Mouse (Mus musculus): ENCODE data around the gene Dpysl5. TPM values are rescaled to one million over a fixed set of nuclear protein-coding genes. Genes with fewer than 3 reads are reported as not detected.

The Dpysl5 gene
- total RNA-seq, 2 experiments from 2014 or later, result 22.8 to 27.1 TPM

- peak in 1 of 2 experiments; percentile 63 for DNase-seq (ENCODE audit: low spot score in 2 of 2)
These were observed 107.5 kb downstream of the Dpysl5 start for GRCm38 (mm10) chr5:30818758-30819309.

- DNase-seq (ENCODE audit: low spot score in 2 of 2), result no peak
These were observed 111.3 kb downstream of the Dpysl5 start for GRCm38 (mm10) chr5:30822689-30823088.

- DNase-seq (ENCODE audit: low spot score in 2 of 2), result no peak
These were observed 111.7 kb downstream of the Dpysl5 start for GRCm38 (mm10) chr5:30823091-30823490.

- DNase-seq (ENCODE audit: low spot score in 2 of 2), result no peak
These were observed 113.0 kb downstream of the Dpysl5 start for GRCm38 (mm10) chr5:30824124-30824988.

DNA sequence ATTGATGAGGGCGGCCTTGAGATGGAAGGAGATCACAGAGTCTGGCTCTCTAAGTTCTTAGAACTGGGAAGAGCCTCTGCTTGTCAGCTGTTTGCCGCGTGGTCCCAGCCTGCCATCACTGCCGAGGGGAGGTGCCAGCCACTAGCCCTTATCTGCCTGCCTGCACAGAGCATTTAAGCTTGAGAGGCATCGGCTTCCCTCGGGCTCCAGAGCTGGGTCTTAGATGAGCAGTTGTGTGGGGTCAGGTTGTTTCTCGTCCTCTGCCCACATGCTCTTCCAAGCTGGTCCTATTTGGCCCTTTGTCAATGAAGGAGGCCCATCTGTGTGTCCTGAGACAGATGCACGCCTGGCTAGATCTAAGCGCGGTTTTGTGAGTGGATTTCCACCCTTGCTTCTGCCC lies 113.8 kb downstream of the Dpysl5 start:
- DNase-seq (ENCODE audit: low spot score in 2 of 2), result no peak

GRCm38 (mm10) chr5:30825821-30826220 lies 114.5 kb downstream of the Dpysl5 start:
- DNase-seq (ENCODE audit: low spot score in 2 of 2), result no peak

GRCm38 (mm10) chr5:30833416-30833815 lies 122.1 kb downstream of the Dpysl5 start:
- no peak for DNase-seq (ENCODE audit: low spot score in 2 of 2)

- no peak for DNase-seq (ENCODE audit: low spot score in 2 of 2)
These were observed 128.4 kb downstream of the Dpysl5 start for GRCm38 (mm10) chr5:30839731-30840130.

GRCm38 (mm10) chr5:30841896-30842295 lies 130.5 kb downstream of the Dpysl5 start:
- no peak for DNase-seq (ENCODE audit: low spot score in 2 of 2)

Other genes with a start within 250 kb of the Dpysl5 start
- gene Otof, start 249.6 kb upstream of the Dpysl5 start, total RNA-seq (2021), result 1 to 10 TPM; 2.9 to 4.4 TPM
- gene 1700001C02Rik, start 245.5 kb upstream of the Dpysl5 start, total RNA-seq (2021), result not detected
- not detected for gene Cib4, start 165.7 kb upstream of the Dpysl5 start, total RNA-seq (2021)
- gene Kcnk3, start 123.4 kb upstream of the Dpysl5 start, total RNA-seq (2021), result 10 to 100 TPM; 11.2 to 12.9 TPM
- 10 to 100 TPM; 36.2 to 40.6 TPM for gene Slc35f6, start 63.6 kb upstream of the Dpysl5 start, total RNA-seq (2021)
- 1 to 10 TPM; 3.5 to 4.6 TPM for gene Cenpa, start 44.8 kb upstream of the Dpysl5 start, total RNA-seq (2021)
- gene Mapre3, start 103.1 kb downstream of the Dpysl5 start, total RNA-seq (2021), result 100 to 1,000 TPM; 216 to 227 TPM
- 10 to 100 TPM; 63.6 to 63.7 TPM for gene Tmem214, start 156.4 kb downstream of the Dpysl5 start, total RNA-seq (2021)
- gene Agbl5, start 177.1 kb downstream of the Dpysl5 start, total RNA-seq (2021), result 10 to 100 TPM; 11.5 to 13.3 TPM
- 10 to 100 TPM; 97.5 to 98.5 TPM for gene Ost4, start 196.2 kb downstream of the Dpysl5 start, total RNA-seq (2021)
- 1 to 10 TPM; 1.9 TPM for gene Emilin1, start 201.8 kb downstream of the Dpysl5 start, total RNA-seq (2021)
- 10 to 100 TPM; 14.8 to 16.3 TPM for gene Khk, start 209.9 kb downstream of the Dpysl5 start, total RNA-seq (2021)
- gene Cgref1, start 234.0 kb downstream of the Dpysl5 start, total RNA-seq (2021), result 10 to 100 TPM; 15.0 to 16.2 TPM
- 100 to 1,000 TPM; 119 to 125 TPM for gene Preb, start 248.8 kb downstream of the Dpysl5 start, total RNA-seq (2021)

Measured in layer of hippocampus, adult 18-20 months (tissue).